Mouse (Mus musculus) B cell, adult 2 months (primary cell): ENCODE data around the gene Iglon5.

Experiments
- DNase-seq, 2 experiments: peaks; one replicate each; pipeline ENCODE4 v3.0.0; 2022

Iglon5 gene

GRCm38 (mm10) chr7:43489631-43490125 lies at the start of gene Iglon5:
Iglon5 (minus strand) TSS chr7:43490075.
- no peak for DNase-seq

GRCm38 (mm10) chr7:43538524-43538923 lies 48.6 kb upstream of the Iglon5 start:
- no peak for DNase-seq

- peak; percentile 24 to 32 for DNase-seq
These were observed 43.1 kb upstream of the Iglon5 start for GRCm38 (mm10) chr7:43532936-43533505.

GRCm38 (mm10) chr7:43530216-43530785 lies 40.4 kb upstream of the Iglon5 start:
- DNase-seq: no peak

GRCm38 (mm10) chr7:43525313-43525712 lies 35.4 kb upstream of the Iglon5 start:
- peak; percentile 13 to 31 for DNase-seq

GRCm38 (mm10) chr7:43522776-43523175 lies 32.9 kb upstream of the Iglon5 start:
- DNase-seq: no peak

- DNase-seq: no peak
These were observed 28.5 kb upstream of the Iglon5 start for GRCm38 (mm10) chr7:43518341-43518740.

- DNase-seq: no peak
These were observed 25.2 kb upstream of the Iglon5 start for GRCm38 (mm10) chr7:43515076-43515475.

- no peak for DNase-seq
These were observed 22.6 kb upstream of the Iglon5 start for GRCm38 (mm10) chr7:43512519-43512918.

GRCm38 (mm10) chr7:43511707-43512478 lies 22.0 kb upstream of the Iglon5 start:
- DNase-seq: no peak

GRCm38 (mm10) chr7:43495343-43496021 lies 5.6 kb upstream of the Iglon5 start:
- DNase-seq: peak in 1 of 2 experiments; percentile 22

GRCm38 (mm10) chr7:43490861-43491260 lies 986 bp upstream of the Iglon5 start:
- DNase-seq: no peak

- no peak for DNase-seq
These were observed 308 bp upstream of the Iglon5 start for GRCm38 (mm10) chr7:43490182-43490584.

GRCm38 (mm10) chr7:43488646-43489045 lies 1.2 kb downstream of the Iglon5 start:
- no peak for DNase-seq

GRCm38 (mm10) chr7:43483236-43483635 lies 6.6 kb downstream of the Iglon5 start:
- DNase-seq: no peak

- DNase-seq: no peak
These were observed 7.7 kb downstream of the Iglon5 start for GRCm38 (mm10) chr7:43482090-43482716.

- no peak for DNase-seq
These were observed 8.7 kb downstream of the Iglon5 start for GRCm38 (mm10) chr7:43481191-43481590.

- no peak for DNase-seq
These were observed 13.5 kb downstream of the Iglon5 start for GRCm38 (mm10) chr7:43476376-43476775.

GRCm38 (mm10) chr7:43475706-43476105 lies 14.2 kb downstream of the Iglon5 start:
- peak; percentile 76 to 78 for DNase-seq

GRCm38 (mm10) chr7:43470373-43470772 lies 19.5 kb downstream of the Iglon5 start:
- peak; percentile 78 to 79 for DNase-seq

- DNase-seq: peak; percentile 87 to 89
These were observed 23.7 kb downstream of the Iglon5 start for GRCm38 (mm10) chr7:43466099-43466694.

GRCm38 (mm10) chr7:43465344-43466098 lies 24.4 kb downstream of the Iglon5 start:
- peak; percentile 96 to 97 for DNase-seq
